ENCODE assay signal across 8 mouse cellular contexts in genomic region chr6:136980331-136980746, GRCm38 (mm10). TPM values are rescaled to one million over a fixed set of nuclear protein-coding genes. Genes with fewer than 3 reads are reported as not detected.
A peak's percentile ranks its signal among the peaks of the same experiment; 100 is the strongest.
DNase-seq lines count a peak whose midpoint lies in the region; ATAC-seq and TF ChIP-seq lines count a peak whose summit lies in the region.

No protein-coding gene starts in this region.

- H3K4me2 ChIP-seq in heart, embryonic 13.5 days: peak overlapping the region; percentile 37
- 0 out of 2 replicates have a peak overlapping the region, but pooled peaks have one; percentile 11 for H3K4me2 ChIP-seq in limb, embryonic 15.5 days

- H3K4me1 ChIP-seq in kidney, adult 2 months (ENCODE audit: control insufficient read depth, insufficient read depth, low read length): peaks cover 6% of the 10 kb centered on the region; the same call in 1 of the 2 replicates
- peaks cover 9% of the 10 kb centered on the region for H3K4me1 ChIP-seq in heart, embryonic 13.5 days
- peaks cover 10% of the 10 kb centered on the region; the same call in 1 of the 2 replicates for H3K4me1 ChIP-seq in limb, embryonic 15.5 days

- TF ChIP-seq CTCF in kidney, adult 2 months (conservative IDR thresholded peaks at IDR 0.05; ENCODE audit: insufficient read depth, insufficient read length, low read depth, low read length): peak; percentile 32

- no peaks in the 10 kb centered on the region for H3K9me3 ChIP-seq in heart, embryonic 13.5 days
- no peaks in the 10 kb centered on the region for H3K9me3 ChIP-seq in limb, embryonic 15.5 days

- H3K27me3 ChIP-seq in kidney, adult 2 months (replicated peaks; ENCODE audit: control insufficient read depth, insufficient read depth, low read length): no peaks in the 10 kb centered on the region
- no peaks in the 10 kb centered on the region for H3K27me3 ChIP-seq in heart, embryonic 13.5 days (replicated peaks)
- no peaks in the 10 kb centered on the region for H3K27me3 ChIP-seq in limb, embryonic 15.5 days

- no peaks in the 10 kb centered on the region for H3K36me3 ChIP-seq in kidney, adult 2 months (ENCODE audit: control insufficient read depth, insufficient read depth, low read length)
- no peaks in the 10 kb centered on the region for H3K36me3 ChIP-seq in heart, embryonic 13.5 days
- H3K36me3 ChIP-seq in limb, embryonic 15.5 days: no peaks in the 10 kb centered on the region

- H3K9ac ChIP-seq in heart, embryonic 13.5 days: peak overlapping the region; percentile 63
- H3K9ac ChIP-seq in limb, embryonic 15.5 days: no peak overlapping the region

- WGBS in kidney, adult 2 months: 18% methylated on average over 3 of the region's 3 CpGs
- 21% methylated on average over 3 of the region's 3 CpGs for WGBS in heart, embryonic 13.5 days
- 29% methylated on average over 3 of the region's 3 CpGs for WGBS in limb, embryonic 15.5 days

- no peak overlapping the region for H3K4me3 ChIP-seq in kidney, adult 2 months (ENCODE audit: insufficient read depth, low read depth, low read length)
- peak overlapping the region; percentile 11; the same call in 1 of the 2 replicates for H3K4me3 ChIP-seq in heart, embryonic 13.5 days
- H3K4me3 ChIP-seq in limb, embryonic 15.5 days: no peak overlapping the region

- no peak for TF ChIP-seq POLR2A in kidney, adult 2 months (IDR thresholded peaks at IDR 0.05; ENCODE audit: low read depth, low read length)

- DNase-seq in kidney, adult 2 months: peak; percentile 39
- no peak for DNase-seq in kidney, postnatal 36 days
- DNase-seq in c-Kit-negative CD71-positive TER-119-positive erythroid progenitor cells, embryonic 14.5 days (ENCODE audit: low read depth, low spot score): peak; percentile 13
- peak; percentile 19 to 27 for DNase-seq in natural killer cell, adult 2 months (ENCODE audit: low spot score in 2 of 2)
- DNase-seq in right cerebral cortex, postnatal 10 days (ENCODE audit: low spot score in 2 of 2): no peak
- no peak for DNase-seq in cerebellum, postnatal 36 days

- ATAC-seq in heart, embryonic 13.5 days (ENCODE audit: extremely low read depth, insufficient number of reproducible peaks, low FRiP score, low TSS enrichment): peak; percentile 8; the same call in 1 of the 2 replicates
- no peak for ATAC-seq in limb, embryonic 15.5 days (ENCODE audit: insufficient number of reproducible peaks, low FRiP score, low TSS enrichment, low read depth)

- H3K27ac ChIP-seq in kidney, adult 2 months (ENCODE audit: insufficient read depth, low read depth, low read length): no peak overlapping the region
- H3K27ac ChIP-seq in heart, embryonic 13.5 days (replicated peaks): peak overlapping the region; percentile 65
- no peak overlapping the region for H3K27ac ChIP-seq in limb, embryonic 15.5 days

RNA-seq across cellular contexts. Expression of gene Arhgdib, which starts 38.6 kb away (rescaled TPM):
- polyA plus RNA-seq in kidney, adult 2 months (2012; rRNA removed): 49.0 and 77.4 TPM in 2 replicates
- polyA plus RNA-seq in heart, embryonic 13.5 days (2015; fragmentation: Nextera tagmentation; extraction: Ambion mirVana): 85.1 and 86.5 TPM in 2 replicates
- 166 and 167 TPM in 2 replicates for polyA plus RNA-seq in limb, embryonic 15.5 days (2015; fragmentation: Nextera tagmentation; extraction: Ambion mirVana)

RNA-seq across cellular contexts. Expression of gene Pde6h, which starts 56.7 kb away (rescaled TPM):
- polyA plus RNA-seq in kidney, adult 2 months (2012; rRNA removed): 0.58 and 0.64 TPM in 2 replicates
- polyA plus RNA-seq in heart, embryonic 13.5 days (2015; fragmentation: Nextera tagmentation; extraction: Ambion mirVana): 0.36 TPM in 1 of 2 replicates, not detected in the other
- polyA plus RNA-seq in limb, embryonic 15.5 days (2015; fragmentation: Nextera tagmentation; extraction: Ambion mirVana): 0.19 TPM in 1 of 2 replicates, not detected in the other

RNA-seq across cellular contexts. Expression of gene Erp27, which starts 58.4 kb away (rescaled TPM):
- 0.15 TPM in 1 of 2 replicates, not detected in the other for polyA plus RNA-seq in kidney, adult 2 months (2012; rRNA removed)
- 0.80 and 0.96 TPM in 2 replicates for polyA plus RNA-seq in heart, embryonic 13.5 days (2015; fragmentation: Nextera tagmentation; extraction: Ambion mirVana)
- polyA plus RNA-seq in limb, embryonic 15.5 days (2015; fragmentation: Nextera tagmentation; extraction: Ambion mirVana): 0.53 and 0.72 TPM in 2 replicates

Comparison
In these comparisons a context has a peak if more than half of its experiments do, and no peak if none do; other contexts are left out.
1. DNase-seq: peak in kidney, adult 2 months (single experiment), c-Kit-negative CD71-positive TER-119-positive erythroid progenitor cells, embryonic 14.5 days (single experiment) and natural killer cell, adult 2 months (2 of 2); none in kidney, postnatal 36 days (0 of 2), right cerebral cortex, postnatal 10 days (0 of 2) and cerebellum, postnatal 36 days (0 of 2).